Comparison of ENCODE assay signal across 9 mouse cellular contexts in the genomic region with DNA sequence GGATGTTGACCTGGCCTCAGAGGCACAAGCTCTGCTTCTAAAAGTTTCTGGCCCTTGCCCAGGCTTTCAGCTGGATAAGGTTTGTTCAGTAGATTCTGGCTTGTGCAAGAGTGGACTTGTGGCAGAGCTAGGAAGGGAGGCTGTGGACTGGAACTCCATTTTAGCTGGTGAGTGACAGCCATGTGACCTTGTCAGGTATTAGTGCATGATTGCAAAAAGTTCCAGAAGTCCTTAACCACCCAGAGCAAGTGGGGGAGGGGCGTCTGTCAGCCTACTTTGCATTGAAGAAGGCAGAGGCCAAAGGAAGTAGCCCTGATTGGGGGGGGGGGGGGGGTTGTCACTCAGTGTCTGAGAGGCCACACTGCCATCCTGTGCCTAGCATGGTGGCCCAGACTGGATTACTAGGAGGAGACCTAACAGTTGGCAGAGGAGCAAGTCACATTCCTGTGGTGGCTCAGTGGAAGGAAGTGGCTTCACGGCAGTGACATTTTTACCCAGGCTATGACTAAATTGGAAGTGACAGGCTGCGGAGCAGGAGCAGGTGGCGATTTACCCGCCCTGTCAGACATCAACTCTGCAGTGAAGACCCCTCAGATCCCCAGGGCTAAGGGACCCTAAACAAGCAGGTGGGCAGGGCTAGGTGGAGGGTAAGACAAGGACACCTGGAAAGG. TPM values are rescaled to one million over a fixed set of nuclear protein-coding genes. Genes with fewer than 3 reads are reported as not detected.
DNase-seq lines count a peak whose midpoint lies in the region; ATAC-seq lines count a peak whose summit lies in the region.
"Had no signal": no experiment of that assay in that cellular context is flagged by ENCODE, and none has a peak within 500 bp of the region (broad histone marks: within the 10 kb centered on the region; RNA-seq: fewer than 3 reads in every experiment).

No protein-coding gene starts in this region.

- H3K9ac ChIP-seq in limb, embryonic 13.5 days, result no peak overlapping the region
- H3K9ac ChIP-seq: neural tube, embryonic 13.5 days had no signal

- H3K4me3 ChIP-seq in limb, embryonic 13.5 days, result no peak overlapping the region
- H3K4me3 ChIP-seq in limb, embryonic 10.5 days, result no peak overlapping the region
- H3K4me3 ChIP-seq in embryonic facial prominence, embryonic 10.5 days, result no peak overlapping the region
- H3K4me3 ChIP-seq: neural tube, embryonic 13.5 days had no signal

- peaks cover 21% of the 10 kb centered on the region for H3K4me1 ChIP-seq in limb, embryonic 13.5 days
- H3K4me1 ChIP-seq in limb, embryonic 10.5 days, result peaks cover 34% of the 10 kb centered on the region
- H3K4me1 ChIP-seq in embryonic facial prominence, embryonic 10.5 days, result peaks cover 48% of the 10 kb centered on the region

- 57% methylated on average over 5 of the region's 5 CpGs for WGBS in limb, embryonic 13.5 days
- 53% methylated on average over 5 of the region's 5 CpGs for WGBS in limb, embryonic 10.5 days
- WGBS in embryonic facial prominence, embryonic 10.5 days, result 41% methylated on average over 5 of the region's 5 CpGs

- H3K27ac ChIP-seq in limb, embryonic 13.5 days, result no peak overlapping the region
- no peak overlapping the region for H3K27ac ChIP-seq in limb, embryonic 10.5 days
- peak overlapping the region; percentile 11; the same call in 1 of the 2 replicates for H3K27ac ChIP-seq in embryonic facial prominence, embryonic 10.5 days (replicated peaks)
- H3K27ac ChIP-seq: neural tube, embryonic 13.5 days had no signal

- H3K9me3 ChIP-seq in limb, embryonic 13.5 days, result no peaks in the 10 kb centered on the region
- no peaks in the 10 kb centered on the region for H3K9me3 ChIP-seq in limb, embryonic 10.5 days (replicated peaks)
- no peaks in the 10 kb centered on the region for H3K9me3 ChIP-seq in embryonic facial prominence, embryonic 10.5 days
- H3K9me3 ChIP-seq: neural tube, embryonic 13.5 days had no signal

- H3K4me2 ChIP-seq in limb, embryonic 13.5 days (replicated peaks), result no peak overlapping the region
- H3K4me2 ChIP-seq: neural tube, embryonic 13.5 days had no signal

- no peaks in the 10 kb centered on the region; the same call in 1 of the 2 replicates for H3K27me3 ChIP-seq in limb, embryonic 13.5 days
- peaks cover 24% of the 10 kb centered on the region for H3K27me3 ChIP-seq in limb, embryonic 10.5 days (ENCODE audit: low read depth, poor library complexity, severe bottlenecking)
- peaks cover 29% of the 10 kb centered on the region for H3K27me3 ChIP-seq in embryonic facial prominence, embryonic 10.5 days (replicated peaks; ENCODE audit: low read depth, poor library complexity, severe bottlenecking)
- H3K27me3 ChIP-seq: neural tube, embryonic 13.5 days had no signal

- ATAC-seq in limb, embryonic 13.5 days (ENCODE audit: low FRiP score, low read depth), result 0 out of 2 replicates have a peak, but pooled peaks have one; percentile 15

- H3K36me3 ChIP-seq in limb, embryonic 13.5 days, result no peaks in the 10 kb centered on the region
- no peaks in the 10 kb centered on the region for H3K36me3 ChIP-seq in limb, embryonic 10.5 days
- no peaks in the 10 kb centered on the region for H3K36me3 ChIP-seq in embryonic facial prominence, embryonic 10.5 days (replicated peaks)
- H3K36me3 ChIP-seq: neural tube, embryonic 13.5 days had no signal

- DNase-seq in limb, embryonic 10.5 days (ENCODE audit: low spot score), result no peak
- DNase-seq in embryonic facial prominence, embryonic 10.5 days (ENCODE audit: low spot score), result peak; percentile 46
- peak; percentile 61 to 76 for DNase-seq in kidney, postnatal 36 days
- DNase-seq in spleen, postnatal 4 days (ENCODE audit: low spot score in 2 of 2), result peak; percentile 55 to 76
- no peak for DNase-seq in right cerebral cortex, postnatal 25 days
- DNase-seq in right cerebral cortex, adult 2 months (ENCODE audit: low spot score in 2 of 2), result no peak
- DNase-seq: layer of hippocampus, postnatal 36 days had no signal

RNA-seq across cellular contexts. Expression of a gene that starts 44.9 kb away (rescaled TPM):
- polyA plus RNA-seq in limb, embryonic 13.5 days (2015; fragmentation: Nextera tagmentation; extraction: Ambion mirVana), result 22.2 and 25.2 TPM in 2 replicates
- 18.7 and 27.1 TPM in 2 replicates for polyA plus RNA-seq in limb, embryonic 10.5 days (2016; fragmentation: Nextera tagmentation; extraction: Ambion mirVana)
- 25.1 and 26.0 TPM in 2 replicates for polyA plus RNA-seq in embryonic facial prominence, embryonic 10.5 days (2016; fragmentation: Nextera tagmentation; extraction: Ambion mirVana)

Comparison
In these comparisons a context has a peak if more than half of its experiments do, and no peak if none do; other contexts are left out.
1. DNase-seq: peak in embryonic facial prominence, embryonic 10.5 days (single experiment), kidney, postnatal 36 days (2 of 2) and spleen, postnatal 4 days (2 of 2); none in limb, embryonic 10.5 days (single experiment), right cerebral cortex, postnatal 25 days (single experiment) and right cerebral cortex, adult 2 months (0 of 2).